Mouse (Mus musculus) thymus, postnatal 10 days (tissue): ENCODE measurements around the gene Gm17409.

Source experiments
- DNase-seq, 2 experiments: peaks; one replicate each; pipeline ENCODE4 v3.0.0; 2021; ENCODE audit warnings: low spot score in 2 of 2

Gene Gm17409

GRCm38 (mm10) chr2:58484284-58484965, 14.5 kb downstream of the Gm17409 start:
- no peak for DNase-seq

- DNase-seq, result no peak
These were observed 15.2 kb downstream of the Gm17409 start for GRCm38 (mm10) chr2:58485152-58485551.

GRCm38 (mm10) chr2:58485683-58486082, 15.8 kb downstream of the Gm17409 start:
- no peak for DNase-seq

GRCm38 (mm10) chr2:58486441-58487278, 16.7 kb downstream of the Gm17409 start:
- DNase-seq, result no peak

GRCm38 (mm10) chr2:58487279-58487560, 17.3 kb downstream of the Gm17409 start:
- no peak for DNase-seq

- no peak for DNase-seq
These were observed 18.5 kb downstream of the Gm17409 start for GRCm38 (mm10) chr2:58488404-58488803.

- no peak for DNase-seq
These were observed 19.4 kb downstream of the Gm17409 start for GRCm38 (mm10) chr2:58489275-58489674.

- DNase-seq, result no peak
These were observed 24.0 kb downstream of the Gm17409 start for GRCm38 (mm10) chr2:58493685-58494635.

- DNase-seq, result no peak
These were observed 25.4 kb downstream of the Gm17409 start for GRCm38 (mm10) chr2:58495271-58495670.

GRCm38 (mm10) chr2:58496647-58497410, 26.9 kb downstream of the Gm17409 start:
- DNase-seq, result no peak

- DNase-seq, result no peak
These were observed 35.6 kb downstream of the Gm17409 start for GRCm38 (mm10) chr2:58505306-58506090.

- DNase-seq, result no peak
These were observed 40.3 kb downstream of the Gm17409 start for GRCm38 (mm10) chr2:58510192-58510591.

GRCm38 (mm10) chr2:58513212-58513611, 43.3 kb downstream of the Gm17409 start:
- DNase-seq, result no peak

GRCm38 (mm10) chr2:58514489-58514888, 44.6 kb downstream of the Gm17409 start:
- DNase-seq, result no peak

- no peak for DNase-seq
These were observed 46.1 kb downstream of the Gm17409 start for GRCm38 (mm10) chr2:58516000-58516399.

- no peak for DNase-seq
These were observed 47.0 kb downstream of the Gm17409 start for GRCm38 (mm10) chr2:58516920-58517319.

- no peak for DNase-seq
These were observed 48.6 kb downstream of the Gm17409 start for GRCm38 (mm10) chr2:58518517-58518916.
